Mouse (Mus musculus) midbrain, embryonic 12.5 days (tissue): Measurements from ENCODE around the gene Plb1. TPM values are rescaled to one million over a fixed set of nuclear protein-coding genes. Genes with fewer than 3 reads are reported as not detected.

Source experiments
- ATAC-seq: fragments of 200-750 bp; cut with Nextera tagmentation; 2 replicates; pipeline ENCODE4 v1.8.0; 2017; ENCODE audit warnings: low read depth, moderate TSS enrichment, moderate library complexity; ENCODE audit not compliant: low FRiP score
- H3K27ac ChIP-seq: fragments of 300-500 bp; sonication (generic); replicated peaks from 2 replicates; pipeline ENCODE4 v1.5.1; 2016; ENCODE audit warnings: mild to moderate bottlenecking
- H3K27me3 ChIP-seq: fragments of 300-500 bp; sonication (generic); 2 replicates; pipeline ENCODE4 v1.6.1; 2016; ENCODE audit warnings: mild to moderate bottlenecking
- H3K36me3 ChIP-seq: fragments of 300-500 bp; sonication (generic); 2 replicates; pipeline ENCODE4 v1.6.1; 2016
- H3K4me1 ChIP-seq: fragments of 300-500 bp; sonication (generic); 2 replicates; pipeline ENCODE4 v1.6.1; 2016
- H3K4me2 ChIP-seq: fragments of 300-500 bp; sonication (generic); replicated peaks from 2 replicates; pipeline ENCODE4 v1.6.1; 2016; ENCODE audit warnings: mild to moderate bottlenecking, moderate library complexity
- H3K4me3 ChIP-seq: fragments of 300-500 bp; sonication (generic); 2 replicates; pipeline ENCODE4 v1.5.1; 2016; ENCODE audit warnings: mild to moderate bottlenecking
- H3K9ac ChIP-seq: fragments of 300-500 bp; sonication (generic); replicated peaks from 2 replicates; pipeline ENCODE4 v1.6.1; 2016; ENCODE audit warnings: mild to moderate bottlenecking, moderate library complexity
- H3K9me3 ChIP-seq: fragments of 300-500 bp; sonication (generic); 2 replicates; pipeline ENCODE4 v1.6.1; 2016; ENCODE audit warnings: mild to moderate bottlenecking
- WGBS: fragments of 180-500 bp; shearing (Covaris S2); methylation state at CpG from one replicate; pipeline ENCODE4 v1.1.7; 2016; 5-methylcytosine and 5-hydroxymethylcytosine counted together
- polyA plus RNA-seq: library from polyadenylated mRNA; unstranded; fragments of >200 nt; fragmentation: Nextera tagmentation; extraction: Ambion mirVana; gene quantifications from 2 replicates; pipeline ENCODE4 v1.2.1, GENCODE M21; 2016

Plb1 gene
- polyA plus RNA-seq, 1 experiment from 2014 or later: 0.06 TPM

- ATAC-seq: no peak
- Histone ChIP-seq H3K4me2 (no peak overlapping the region), H3K4me1 (peaks cover 8% of the 10 kb centered on the region; the same call in 1 of the 2 replicates), H3K36me3 (no peaks in the 10 kb centered on the region), H3K27ac (no peak overlapping the region), H3K4me3 (no peak overlapping the region), H3K9ac (no peak overlapping the region), H3K27me3 (no peaks in the 10 kb centered on the region), H3K9me3 (no peaks in the 10 kb centered on the region)
- WGBS: 77% methylated on average over 8 of the region's 8 CpGs
These were observed 24.0 kb upstream of the Plb1 start for GRCm38 (mm10) chr5:32208460-32208859.

GRCm38 (mm10) chr5:32211011-32211410 is 21.5 kb upstream of the Plb1 start:
- no peak for ATAC-seq
- Histone ChIP-seq H3K4me2 (no peak overlapping the region), H3K9ac (no peak overlapping the region), H3K9me3 (no peaks in the 10 kb centered on the region), H3K27ac (no peak overlapping the region), H3K36me3 (no peaks in the 10 kb centered on the region), H3K4me1 (peaks cover 12% of the 10 kb centered on the region; the same call in 1 of the 2 replicates), H3K4me3 (no peak overlapping the region), H3K27me3 (no peaks in the 10 kb centered on the region)
- whole genome bisulfite sequencing: 42% methylated on average over 2 of the region's 2 CpGs

- Histone ChIP-seq H3K27ac (no peak overlapping the region), H3K27me3 (no peaks in the 10 kb centered on the region), H3K9me3 (no peaks in the 10 kb centered on the region), H3K9ac (no peak overlapping the region), H3K4me2 (no peak overlapping the region), H3K36me3 (no peaks in the 10 kb centered on the region), H3K4me1 (peaks cover 12% of the 10 kb centered on the region; the same call in 1 of the 2 replicates), H3K4me3 (no peak overlapping the region)
- 44% methylated on average over 4 of the region's 4 CpGs for WGBS
- no peak for ATAC-seq
These were observed 18.8 kb upstream of the Plb1 start for GRCm38 (mm10) chr5:32213746-32214145.

GRCm38 (mm10) chr5:32215510-32215909 is 17.0 kb upstream of the Plb1 start:
- peaks cover 12% of the 10 kb centered on the region; the same call in 1 of the 2 replicates for H3K4me1 ChIP-seq
- no peak overlapping the region for H3K4me3 ChIP-seq

GRCm38 (mm10) chr5:32216465-32216864 is 16.0 kb upstream of the Plb1 start:
- WGBS: 64% methylated on average over 4 of the region's 4 CpGs
- H3K9ac ChIP-seq: no peak overlapping the region
- H3K9me3 ChIP-seq: no peaks in the 10 kb centered on the region
- H3K36me3 ChIP-seq: no peaks in the 10 kb centered on the region
- H3K27ac ChIP-seq: no peak overlapping the region
- H3K4me1 ChIP-seq: 0 out of 2 replicates have a peak, but pooled peaks cover 6% of the 10 kb centered on the region
- no peak overlapping the region for H3K4me2 ChIP-seq
- no peak for ATAC-seq
- no peak overlapping the region for H3K4me3 ChIP-seq
- no peaks in the 10 kb centered on the region for H3K27me3 ChIP-seq

More at GRCm38 (mm10) chr5:32215510-32215909, 17.0 kb upstream of the Plb1 start:
- Histone ChIP-seq H3K9me3 (no peaks in the 10 kb centered on the region), H3K9ac (no peak overlapping the region), H3K27ac (no peak overlapping the region), H3K27me3 (no peaks in the 10 kb centered on the region), H3K36me3 (no peaks in the 10 kb centered on the region), H3K4me2 (no peak overlapping the region)
- 76% methylated on average over 10 of the region's 10 CpGs for WGBS
- no peak for ATAC-seq

- Histone ChIP-seq H3K4me1 (0 out of 2 replicates have a peak, but pooled peaks cover 6% of the 10 kb centered on the region), H3K36me3 (no peaks in the 10 kb centered on the region), H3K4me3 (no peak overlapping the region), H3K9me3 (no peaks in the 10 kb centered on the region), H3K27ac (no peak overlapping the region), H3K27me3 (no peaks in the 10 kb centered on the region), H3K4me2 (no peak overlapping the region), H3K9ac (no peak overlapping the region)
- ATAC-seq: no peak
- WGBS: 84% methylated on average over 8 of the region's 8 CpGs
These were observed 15.0 kb upstream of the Plb1 start for GRCm38 (mm10) chr5:32217477-32217876.

GRCm38 (mm10) chr5:32230372-32230771 is 2.1 kb upstream of the Plb1 start:
- H3K36me3 ChIP-seq: no peaks in the 10 kb centered on the region
- no peaks in the 10 kb centered on the region for H3K27me3 ChIP-seq
- no peaks in the 10 kb centered on the region for H3K9me3 ChIP-seq
- 41% methylated on average over 4 of the region's 4 CpGs for WGBS
- no peak for ATAC-seq
- no peak overlapping the region for H3K4me3 ChIP-seq
- H3K4me1 ChIP-seq: no peaks in the 10 kb centered on the region
- no peak overlapping the region for H3K9ac ChIP-seq
- no peak overlapping the region for H3K27ac ChIP-seq
- H3K4me2 ChIP-seq: no peak overlapping the region

- H3K9me3 ChIP-seq: no peaks in the 10 kb centered on the region
- H3K27ac ChIP-seq: no peak overlapping the region
- no peak overlapping the region for H3K9ac ChIP-seq
- no peaks in the 10 kb centered on the region for H3K36me3 ChIP-seq
- no peaks in the 10 kb centered on the region for H3K4me1 ChIP-seq
- H3K27me3 ChIP-seq: no peaks in the 10 kb centered on the region
- H3K4me2 ChIP-seq: no peak overlapping the region
- ATAC-seq: no peak
- H3K4me3 ChIP-seq: no peak overlapping the region
- WGBS: 76% methylated on average over 2 of the region's 2 CpGs
These were observed 6.8 kb downstream of the Plb1 start for GRCm38 (mm10) chr5:32239337-32239736.

GRCm38 (mm10) chr5:32240741-32241140 is 8.2 kb downstream of the Plb1 start:
- Histone ChIP-seq H3K4me2 (no peak overlapping the region), H3K4me3 (no peak overlapping the region), H3K27me3 (no peaks in the 10 kb centered on the region), H3K36me3 (no peaks in the 10 kb centered on the region), H3K27ac (no peak overlapping the region), H3K9me3 (no peaks in the 10 kb centered on the region), H3K9ac (no peak overlapping the region), H3K4me1 (no peaks in the 10 kb centered on the region)
- 62% methylated on average over 2 of the region's 2 CpGs for WGBS
- ATAC-seq: no peak

GRCm38 (mm10) chr5:32243286-32243885 is 10.9 kb downstream of the Plb1 start:
- Histone ChIP-seq H3K4me3 (no peak overlapping the region), H3K27me3 (no peaks in the 10 kb centered on the region), H3K36me3 (no peaks in the 10 kb centered on the region), H3K9me3 (no peaks in the 10 kb centered on the region), H3K4me2 (no peak overlapping the region), H3K27ac (no peak overlapping the region), H3K9ac (no peak overlapping the region), H3K4me1 (no peaks in the 10 kb centered on the region)
- no peak for ATAC-seq
- WGBS: 65% methylated on average over 7 of the region's 7 CpGs

- H3K4me1 ChIP-seq: no peaks in the 10 kb centered on the region
- no peaks in the 10 kb centered on the region for H3K9me3 ChIP-seq
- H3K27me3 ChIP-seq: no peaks in the 10 kb centered on the region
- no peak overlapping the region for H3K27ac ChIP-seq
- H3K9ac ChIP-seq: no peak overlapping the region
- no peak overlapping the region for H3K4me2 ChIP-seq
- no peaks in the 10 kb centered on the region for H3K36me3 ChIP-seq
- ATAC-seq: no peak
- H3K4me3 ChIP-seq: no peak overlapping the region
- WGBS: 88% methylated on average over 3 of the region's 3 CpGs
These were observed 12.9 kb downstream of the Plb1 start for GRCm38 (mm10) chr5:32245385-32245784.

- WGBS: 40% methylated on average over 5 of the region's 5 CpGs
- Histone ChIP-seq H3K27me3 (no peaks in the 10 kb centered on the region), H3K4me3 (no peak overlapping the region), H3K9ac (no peak overlapping the region), H3K4me1 (no peaks in the 10 kb centered on the region), H3K27ac (no peak overlapping the region), H3K36me3 (no peaks in the 10 kb centered on the region), H3K4me2 (no peak overlapping the region), H3K9me3 (no peaks in the 10 kb centered on the region)
- no peak for ATAC-seq
These were observed 28.2 kb downstream of the Plb1 start for GRCm38 (mm10) chr5:32260751-32261150.

GRCm38 (mm10) chr5:32261251-32261650 is 28.7 kb downstream of the Plb1 start:
- Histone ChIP-seq H3K4me1 (no peaks in the 10 kb centered on the region), H3K9ac (no peak overlapping the region), H3K4me3 (no peak overlapping the region), H3K27me3 (no peaks in the 10 kb centered on the region), H3K36me3 (no peaks in the 10 kb centered on the region), H3K27ac (no peak overlapping the region), H3K4me2 (no peak overlapping the region), H3K9me3 (no peaks in the 10 kb centered on the region)
- WGBS: 80% methylated on average over 3 of the region's 3 CpGs
- ATAC-seq: no peak
